Mouse (Mus musculus) hindlimb bud, embryonic 11.5 days (tissue): ENCODE measurements around the gene Pnkp.

Source experiments
- DNase-seq: peaks from one replicate; pipeline ENCODE4 v3.0.0-alpha.2; 2012; ENCODE audit warnings: low read depth, low spot score; ENCODE audit errors: extremely low spot score

Pnkp gene

DNA sequence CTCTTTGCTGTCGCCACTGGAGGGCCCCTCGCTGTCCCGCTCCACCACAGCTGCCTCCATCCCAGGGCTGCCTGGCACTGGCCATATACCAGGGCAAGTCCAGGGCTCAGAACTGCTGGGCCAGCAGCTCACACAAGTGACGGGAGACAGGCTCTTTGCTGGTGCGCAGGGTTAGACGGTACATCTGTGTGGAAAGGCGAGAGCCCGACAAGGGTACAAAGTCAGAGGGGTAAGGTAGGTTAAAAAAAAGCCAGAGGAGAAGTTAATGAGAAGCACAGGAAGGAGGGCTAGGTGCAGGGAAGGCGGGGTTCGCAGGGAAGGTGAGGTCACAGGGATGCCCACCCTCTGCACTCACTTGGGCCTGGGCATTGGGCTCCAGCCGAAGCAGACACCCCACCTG, 43.7 kb downstream of the Pnkp start:
- no peak for DNase-seq

DNA sequence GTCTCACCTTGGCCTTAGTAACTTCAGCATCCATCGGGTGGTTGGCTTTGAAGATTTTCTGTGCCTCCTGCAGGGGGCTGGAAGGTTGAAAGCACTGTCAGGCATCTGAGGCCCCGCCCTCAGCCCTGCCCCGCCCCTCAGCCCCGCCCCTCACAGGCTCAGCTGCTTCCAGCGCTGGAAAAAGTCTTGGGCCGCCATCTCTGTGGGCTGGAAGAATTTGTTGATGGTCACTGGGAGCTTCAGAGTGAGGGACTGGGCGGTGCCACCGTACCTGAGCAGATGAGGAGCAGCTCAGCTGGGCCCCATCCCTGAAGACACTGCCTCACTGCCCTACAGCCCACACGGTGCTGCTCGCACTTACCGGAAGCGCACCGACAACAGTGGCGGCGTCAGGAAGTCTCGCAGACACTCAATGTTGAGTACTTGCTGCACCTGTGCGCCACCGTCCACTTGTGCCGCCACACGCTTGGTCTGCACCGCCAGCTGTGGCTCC, 44.3 kb downstream of the Pnkp start:
- DNase-seq = no peak

DNA sequence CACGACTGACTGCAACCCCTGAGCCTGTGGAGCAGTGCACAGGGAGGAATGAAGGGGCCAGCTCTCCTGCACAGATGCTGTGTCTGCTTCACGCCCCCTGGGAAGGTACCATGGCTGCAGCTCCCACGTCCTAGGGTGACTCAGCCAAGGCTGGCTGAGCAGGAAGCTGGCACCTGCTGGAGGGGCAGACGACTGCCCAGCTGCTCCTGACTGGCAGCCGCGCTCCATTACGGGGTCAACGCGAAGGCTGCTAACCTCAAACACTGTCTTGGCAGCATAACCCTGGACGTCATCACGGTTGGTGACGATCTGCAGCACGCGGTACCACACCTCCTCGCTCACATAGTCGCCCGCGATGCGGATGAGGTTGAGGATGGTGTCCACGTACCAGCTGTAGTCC, 48.5 kb downstream of the Pnkp start:
- no peak for DNase-seq

DNA sequence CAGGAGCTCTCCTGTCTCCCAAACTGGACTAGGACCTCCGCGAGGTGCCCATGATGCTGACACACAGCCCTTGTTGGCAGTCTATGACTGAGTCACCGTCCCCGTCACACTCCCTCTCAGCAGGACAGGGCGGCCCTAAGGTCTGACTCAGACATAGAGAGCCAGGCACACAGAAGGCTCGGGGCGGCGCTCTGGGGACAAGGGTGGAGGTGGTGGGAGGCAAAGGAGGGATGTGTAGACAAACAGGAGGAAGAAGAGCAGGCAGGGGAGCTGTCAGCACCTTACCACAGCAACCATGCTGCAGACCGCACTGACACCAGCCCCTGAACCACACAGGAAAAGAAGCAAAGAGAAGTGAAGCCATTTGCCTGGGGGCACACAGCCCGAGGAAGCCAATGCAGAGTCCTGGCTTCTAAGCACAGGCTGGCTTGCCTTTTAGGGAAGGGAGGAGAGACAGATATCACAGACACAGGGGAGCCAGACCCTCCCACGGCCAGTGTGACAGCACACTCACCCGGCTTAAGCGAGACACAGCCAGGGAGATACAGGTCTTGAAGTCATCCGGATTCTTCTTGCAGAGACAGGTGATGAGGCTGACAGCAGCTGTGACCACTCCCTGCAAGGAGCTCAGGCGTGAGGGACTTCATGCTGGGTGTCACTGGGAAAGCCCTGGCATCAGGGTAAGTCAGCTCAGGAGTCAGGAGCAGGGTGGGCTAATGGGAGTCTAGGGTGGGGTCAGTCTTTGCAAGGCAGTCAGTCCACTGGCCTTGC, 52.0 kb downstream of the Pnkp start:
- DNase-seq = no peak
